Mouse (Mus musculus) brain, embryonic 14.5 days (tissue): ENCODE measurements around the gene Gpr3.

ENCODE experiments used
- CTCF ChIP-seq: fragments of 200-500 bp; IDR thresholded peaks from 2 replicates; pipeline ENCODE4 v1.5.1; 2012; ENCODE audit warnings: inconsistent platforms, mild to moderate bottlenecking, moderate library complexity, borderline replicate concordance; ENCODE audit not compliant: insufficient read depth, insufficient read length; ENCODE audit errors: extremely low read depth
- POLR2A ChIP-seq: fragments of 200-500 bp; IDR thresholded peaks from 2 replicates; pipeline ENCODE4 v1.6.1; 2012; ENCODE audit warnings: mild to moderate bottlenecking, inconsistent platforms, borderline replicate concordance; ENCODE audit not compliant: poor library complexity, insufficient read depth, insufficient read length, severe bottlenecking; ENCODE audit errors: extremely low read depth

GRCm38 (mm10) chr4:133251214-133251613 is 38.9 kb upstream of the Gpr3 start:
- TF ChIP-seq CTCF (no peak), POLR2A (no peak)
